Mouse (Mus musculus): ENCODE results near the gene 9130019O22Rik. TPM values are rescaled to one million over a fixed set of nuclear protein-coding genes. Genes with fewer than 3 reads are reported as not detected.
"Not testable (repeated sequence)": the region's sequence is repeated elsewhere in the genome, so short reads cannot be mapped to it uniquely, and the experiment has no call there.

9130019O22Rik gene
- polyA plus RNA-seq, 1 experiment from 2014 or later = 5.3 TPM

DNA sequence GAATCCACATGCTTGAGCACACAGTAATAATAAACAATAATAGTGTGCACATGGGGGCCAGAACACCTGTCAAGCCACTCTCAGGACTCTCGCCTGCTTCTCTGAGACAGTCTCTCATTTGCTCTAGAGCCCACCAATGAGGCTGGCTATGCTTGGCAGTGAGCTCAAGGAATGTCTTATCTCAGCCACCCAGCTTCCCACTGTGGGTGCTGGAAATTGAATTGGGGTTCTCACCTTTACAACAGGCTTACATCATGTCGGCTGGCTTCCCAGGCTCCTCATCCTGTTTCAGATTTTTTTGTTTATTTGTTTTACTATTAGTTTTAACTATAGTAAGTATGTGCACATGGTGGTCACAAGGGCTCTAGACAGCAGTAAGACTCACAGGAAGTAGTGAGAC, 15.8 kb downstream of the 9130019O22Rik start:
- H3K27me3 ChIP-seq (replicated peaks) = no peaks in the 10 kb centered on the region
- no peak overlapping the region for H3K27ac ChIP-seq
- no peaks in the 10 kb centered on the region for H3K4me1 ChIP-seq
- no peak overlapping the region for H3K4me3 ChIP-seq
- no peak overlapping the region for H3K9ac ChIP-seq
- WGBS = 90% methylated on average over 2 of the region's 2 CpGs
- H3K9me3 ChIP-seq = no peaks in the 10 kb centered on the region
- H3K4me2 ChIP-seq (replicated peaks) = no peak overlapping the region
- peaks cover 15% of the 10 kb centered on the region for H3K36me3 ChIP-seq
- no peak for ATAC-seq (ENCODE audit: low FRiP score, low read depth)

DNA sequence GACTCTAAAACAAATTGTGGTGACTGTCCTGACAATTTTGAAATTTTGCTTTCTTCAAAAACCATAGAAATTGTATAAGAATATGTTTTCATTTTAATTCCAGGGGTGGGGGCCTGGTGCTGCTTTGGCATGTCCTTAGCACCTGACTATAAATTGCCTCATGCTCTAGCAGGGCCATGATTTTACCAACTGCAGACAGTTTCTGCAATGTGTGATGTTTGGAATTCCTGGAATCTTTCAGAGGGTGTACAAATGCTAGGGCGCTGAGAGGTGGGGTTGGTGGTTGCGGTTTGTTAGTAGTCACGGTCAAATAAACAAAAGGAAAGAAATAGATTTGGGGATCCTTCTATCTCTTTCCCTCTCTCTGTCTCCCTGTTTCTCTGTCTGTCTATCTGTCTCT, 20.7 kb downstream of the 9130019O22Rik start:
- no peaks in the 10 kb centered on the region for H3K9me3 ChIP-seq
- H3K4me1 ChIP-seq = peaks cover 9% of the 10 kb centered on the region; the same call in 1 of the 2 replicates
- H3K4me3 ChIP-seq = no peak overlapping the region
- H3K4me2 ChIP-seq (replicated peaks) = no peak overlapping the region
- H3K27ac ChIP-seq = no peak overlapping the region
- H3K36me3 ChIP-seq = no peaks in the 10 kb centered on the region
- ATAC-seq (ENCODE audit: low FRiP score, low read depth) = no peak
- H3K27me3 ChIP-seq (replicated peaks) = peaks cover 9% of the 10 kb centered on the region
- H3K9ac ChIP-seq = no peak overlapping the region
- WGBS = 96% methylated on average over 3 of the region's 3 CpGs

DNA sequence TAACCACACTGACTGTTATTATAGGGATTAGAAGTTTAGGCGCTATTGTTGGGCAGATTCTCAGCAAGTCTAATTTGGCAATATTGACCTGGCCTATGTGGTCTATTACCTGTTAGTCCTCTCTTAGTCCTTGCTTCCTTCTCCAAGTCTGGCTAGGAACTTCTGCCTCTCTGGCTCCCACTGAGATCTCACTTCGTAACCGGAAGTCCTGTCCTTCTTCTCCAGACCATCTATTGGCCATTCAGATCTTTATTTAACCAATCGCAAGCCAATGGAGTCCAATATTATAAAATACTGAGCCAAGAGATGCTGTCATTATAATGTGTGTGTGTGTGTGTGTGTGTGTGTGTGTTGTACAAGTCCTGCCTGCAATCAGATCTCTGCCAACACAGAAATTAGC, 22.8 kb downstream of the 9130019O22Rik start:
- no peaks in the 10 kb centered on the region for H3K36me3 ChIP-seq
- peak overlapping the region; percentile 33; the same call in 1 of the 2 replicates for H3K4me3 ChIP-seq
- no peak overlapping the region for H3K27ac ChIP-seq
- ATAC-seq (ENCODE audit: low FRiP score, low read depth) = no peak
- peak overlapping the region; percentile 58; the same call in 1 of the 2 replicates for H3K9ac ChIP-seq
- 61% methylated on average over 4 of the region's 4 CpGs for WGBS
- no peaks in the 10 kb centered on the region for H3K9me3 ChIP-seq
- H3K27me3 ChIP-seq (replicated peaks) = peaks cover 12% of the 10 kb centered on the region
- H3K4me1 ChIP-seq = peaks cover 9% of the 10 kb centered on the region; the same call in 1 of the 2 replicates
- H3K4me2 ChIP-seq (replicated peaks) = peak overlapping the region; percentile 75

DNA sequence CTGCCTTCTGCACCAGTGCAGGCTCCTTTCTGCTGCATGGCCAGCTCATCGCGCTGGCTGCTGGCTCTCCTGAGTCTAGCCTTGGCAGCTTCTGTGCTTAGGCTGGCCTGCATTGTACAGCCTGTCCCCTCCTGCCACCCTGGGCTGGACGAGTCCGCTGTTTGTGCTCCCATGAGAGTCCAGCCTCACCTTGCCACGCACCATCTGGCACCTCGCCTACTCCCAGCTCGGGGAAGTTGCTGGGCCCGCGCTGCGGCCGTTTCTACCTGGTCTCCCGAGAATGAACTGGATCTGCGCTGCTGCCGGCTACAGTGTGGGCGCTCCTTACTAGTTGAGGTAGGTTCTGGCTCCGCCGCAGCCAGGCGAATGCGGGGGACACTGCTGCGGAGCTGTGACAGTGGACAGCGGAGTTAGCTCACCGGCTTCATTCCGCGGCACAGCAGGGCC, 23.5 kb downstream of the 9130019O22Rik start:
- Histone ChIP-seq H3K27ac (no peak overlapping the region), H3K4me2 (replicated peaks) (peak overlapping the region; percentile 75), H3K4me1 (peaks cover 9% of the 10 kb centered on the region; the same call in 1 of the 2 replicates), H3K9me3 (no peaks in the 10 kb centered on the region), H3K27me3 (replicated peaks) (peaks cover 12% of the 10 kb centered on the region), H3K4me3 (peak overlapping the region; percentile 33), H3K36me3 (no peaks in the 10 kb centered on the region), H3K9ac (peak overlapping the region; percentile 58)
- WGBS = 2% methylated on average over 24 of the region's 24 CpGs
- 0 out of 2 replicates have a peak, but pooled peaks have one; percentile 25 for ATAC-seq (ENCODE audit: low FRiP score, low read depth)

DNA sequence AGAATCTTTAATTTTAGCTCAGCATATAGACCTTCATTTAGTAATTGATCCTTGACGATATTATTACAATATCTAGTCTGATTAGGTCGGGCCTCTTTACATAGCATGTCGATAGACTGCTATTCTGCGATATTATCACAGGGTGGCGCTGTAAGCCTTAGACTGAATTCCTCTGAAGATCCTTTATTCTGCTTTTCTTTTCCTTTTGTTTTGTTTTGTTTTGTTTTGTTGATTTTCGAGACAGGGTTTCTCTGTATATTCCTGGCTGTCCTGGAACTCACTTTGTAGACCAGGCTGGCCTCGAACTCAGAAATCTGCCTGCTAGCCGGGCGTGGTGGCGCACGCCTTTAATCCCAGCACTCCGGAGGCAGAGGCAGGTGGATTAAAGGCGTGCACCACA, 24.5 kb downstream of the 9130019O22Rik start:
- not testable (repeated sequence) for ATAC-seq (ENCODE audit: low FRiP score, low read depth); H3K9me3 ChIP-seq; H3K4me3 ChIP-seq; H3K36me3 ChIP-seq; H3K4me1 ChIP-seq; H3K27ac ChIP-seq; H3K9ac ChIP-seq
- Histone ChIP-seq H3K4me2 (replicated peaks) (peak overlapping the region; percentile 38), H3K27me3 (replicated peaks) (peaks cover 12% of the 10 kb centered on the region)
- WGBS = 24% methylated on average over 13 of the region's 13 CpGs

DNA sequence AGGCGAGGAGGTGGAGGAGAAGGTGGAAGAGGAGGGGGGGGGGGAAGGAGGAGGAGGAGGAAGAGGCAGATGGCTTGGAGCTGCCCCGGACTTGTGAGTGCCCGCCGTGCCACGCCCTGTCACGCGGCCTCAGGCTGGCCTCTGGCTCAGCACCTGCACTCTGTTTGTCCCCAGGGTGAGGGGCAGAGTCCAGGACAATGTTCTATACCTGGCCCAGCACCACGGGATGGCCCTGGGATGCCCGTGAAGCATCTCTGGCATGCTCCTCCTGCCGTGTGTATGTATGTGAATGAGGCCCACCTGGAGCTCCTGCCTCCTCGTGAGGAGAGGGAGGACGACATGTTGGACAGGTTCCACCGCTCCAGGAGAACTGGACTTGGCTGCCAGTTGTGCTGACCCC, 25.5 kb downstream of the 9130019O22Rik start:
- peaks cover 12% of the 10 kb centered on the region for H3K27me3 ChIP-seq (replicated peaks)
- no peak overlapping the region for H3K27ac ChIP-seq
- no peak overlapping the region for H3K4me2 ChIP-seq (replicated peaks)
- H3K4me1 ChIP-seq = peaks cover 9% of the 10 kb centered on the region; the same call in 1 of the 2 replicates
- no peaks in the 10 kb centered on the region for H3K36me3 ChIP-seq
- 54% methylated on average over 13 of the region's 13 CpGs for WGBS
- H3K9ac ChIP-seq = no peak overlapping the region
- no peak for ATAC-seq (ENCODE audit: low FRiP score, low read depth)
- no peaks in the 10 kb centered on the region for H3K9me3 ChIP-seq
- H3K4me3 ChIP-seq = no peak overlapping the region

DNA sequence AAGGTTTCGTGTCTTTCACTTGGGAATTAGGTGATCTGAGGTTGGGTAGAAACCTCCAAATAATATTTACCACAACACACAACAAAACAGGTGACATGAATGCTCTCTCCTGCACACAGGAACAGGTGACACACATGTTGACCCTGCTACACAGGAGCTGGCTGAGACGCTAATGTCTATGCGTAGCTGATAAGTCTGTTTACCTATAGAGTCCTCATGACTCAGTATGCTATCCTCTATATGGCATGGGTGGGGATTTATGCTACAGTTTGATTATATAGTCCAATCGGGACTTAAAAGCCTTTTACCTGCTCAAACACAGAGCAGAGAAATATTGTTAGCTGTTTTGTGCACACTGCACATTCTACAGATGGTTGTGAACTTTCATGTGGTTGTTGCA, 26.7 kb downstream of the 9130019O22Rik start:
- Histone ChIP-seq H3K9ac (no peak overlapping the region), H3K4me2 (replicated peaks) (no peak overlapping the region), H3K27me3 (replicated peaks) (peaks cover 12% of the 10 kb centered on the region), H3K27ac (no peak overlapping the region), H3K4me1 (peaks cover 9% of the 10 kb centered on the region; the same call in 1 of the 2 replicates), H3K9me3 (no peaks in the 10 kb centered on the region), H3K4me3 (no peak overlapping the region), H3K36me3 (no peaks in the 10 kb centered on the region)
- WGBS = 87% methylated on average over 4 of the region's 4 CpGs
- no peak for ATAC-seq (ENCODE audit: low FRiP score, low read depth)

DNA sequence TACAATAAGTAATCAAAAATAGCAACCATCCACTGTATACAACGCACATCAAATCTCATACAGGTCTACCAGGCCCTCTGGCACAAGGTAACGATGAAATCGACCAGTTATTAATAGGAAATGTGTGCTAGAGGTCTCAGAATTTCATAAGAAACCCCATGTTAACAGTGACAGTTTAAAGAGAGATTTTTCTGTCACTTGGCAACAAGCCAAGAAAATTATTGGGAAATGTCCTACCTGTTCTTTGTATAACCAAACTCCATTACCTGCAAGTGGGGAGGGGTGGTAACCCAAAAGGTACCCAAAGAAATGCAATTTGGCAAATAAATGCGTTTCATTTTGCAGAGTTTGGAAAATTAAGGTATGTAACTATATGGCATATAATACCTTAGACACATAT, 28.5 kb downstream of the 9130019O22Rik start:
- H3K4me2 ChIP-seq (replicated peaks) = no peak overlapping the region
- H3K9ac ChIP-seq = no peak overlapping the region
- peaks cover 7% of the 10 kb centered on the region for H3K27me3 ChIP-seq (replicated peaks)
- peaks cover 2% of the 10 kb centered on the region; the same call in 1 of the 2 replicates for H3K4me1 ChIP-seq
- 75% methylated on average over 4 of the region's 4 CpGs for WGBS
- no peaks in the 10 kb centered on the region for H3K9me3 ChIP-seq
- no peaks in the 10 kb centered on the region for H3K36me3 ChIP-seq
- no peak for ATAC-seq (ENCODE audit: low FRiP score, low read depth)
- no peak overlapping the region for H3K27ac ChIP-seq
- H3K4me3 ChIP-seq = no peak overlapping the region

DNA sequence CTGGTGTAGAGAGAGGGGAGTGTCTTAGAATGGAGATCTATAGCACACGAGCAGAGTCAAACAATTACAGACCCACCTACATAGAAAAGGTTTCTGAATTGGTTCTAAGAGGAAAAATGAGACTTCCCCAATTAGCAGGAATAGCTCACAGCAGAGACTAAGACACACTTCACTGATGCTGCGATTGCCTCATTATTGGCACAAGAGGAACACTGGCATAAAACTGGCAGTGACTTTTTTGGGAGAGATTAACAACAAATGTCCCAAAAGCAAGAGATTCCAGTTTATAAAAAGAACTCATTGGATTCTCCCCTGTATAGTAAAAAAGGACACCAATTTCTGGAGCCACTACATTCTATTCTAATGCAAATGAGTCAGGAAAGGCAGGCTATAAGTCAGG, 29.1 kb downstream of the 9130019O22Rik start:
- Histone ChIP-seq H3K27ac (no peak overlapping the region), H3K36me3 (no peaks in the 10 kb centered on the region), H3K9me3 (no peaks in the 10 kb centered on the region), H3K4me2 (replicated peaks) (no peak overlapping the region), H3K4me3 (no peak overlapping the region), H3K9ac (no peak overlapping the region), H3K4me1 (no peaks in the 10 kb centered on the region), H3K27me3 (replicated peaks) (peaks cover 7% of the 10 kb centered on the region)
- ATAC-seq (ENCODE audit: low FRiP score, low read depth) = no peak
- WGBS = 79% methylated on average over 2 of the region's 2 CpGs

DNA sequence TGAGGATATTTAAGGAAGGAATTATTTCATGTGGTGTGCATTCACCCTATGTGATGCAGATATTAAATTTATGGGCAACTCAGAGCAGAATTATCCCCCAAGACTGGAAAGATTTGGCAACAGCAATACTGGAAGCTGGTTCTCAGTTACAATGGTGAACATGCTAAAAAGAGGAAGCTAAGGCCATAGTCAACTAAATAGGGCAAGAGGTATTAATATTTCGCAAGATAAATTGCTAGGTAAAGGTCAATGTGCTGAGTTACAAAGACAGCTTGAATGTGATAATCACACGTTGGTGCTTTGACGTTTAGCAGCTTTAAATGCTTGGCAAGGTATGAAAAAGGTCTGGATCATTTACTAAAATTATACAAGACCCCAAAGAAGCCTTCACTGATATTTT, 31.2 kb downstream of the 9130019O22Rik start:
- Histone ChIP-seq H3K36me3 (no peaks in the 10 kb centered on the region), H3K4me1 (no peaks in the 10 kb centered on the region), H3K4me2 (replicated peaks) (no peak overlapping the region), H3K27ac (no peak overlapping the region), H3K9me3 (no peaks in the 10 kb centered on the region), H3K9ac (no peak overlapping the region), H3K27me3 (replicated peaks) (0 out of 2 replicates have a peak, but pooled peaks cover 3% of the 10 kb centered on the region), H3K4me3 (no peak overlapping the region)
- ATAC-seq (ENCODE audit: low FRiP score, low read depth) = no peak
- 65% methylated on average over 3 of the region's 3 CpGs for WGBS

DNA sequence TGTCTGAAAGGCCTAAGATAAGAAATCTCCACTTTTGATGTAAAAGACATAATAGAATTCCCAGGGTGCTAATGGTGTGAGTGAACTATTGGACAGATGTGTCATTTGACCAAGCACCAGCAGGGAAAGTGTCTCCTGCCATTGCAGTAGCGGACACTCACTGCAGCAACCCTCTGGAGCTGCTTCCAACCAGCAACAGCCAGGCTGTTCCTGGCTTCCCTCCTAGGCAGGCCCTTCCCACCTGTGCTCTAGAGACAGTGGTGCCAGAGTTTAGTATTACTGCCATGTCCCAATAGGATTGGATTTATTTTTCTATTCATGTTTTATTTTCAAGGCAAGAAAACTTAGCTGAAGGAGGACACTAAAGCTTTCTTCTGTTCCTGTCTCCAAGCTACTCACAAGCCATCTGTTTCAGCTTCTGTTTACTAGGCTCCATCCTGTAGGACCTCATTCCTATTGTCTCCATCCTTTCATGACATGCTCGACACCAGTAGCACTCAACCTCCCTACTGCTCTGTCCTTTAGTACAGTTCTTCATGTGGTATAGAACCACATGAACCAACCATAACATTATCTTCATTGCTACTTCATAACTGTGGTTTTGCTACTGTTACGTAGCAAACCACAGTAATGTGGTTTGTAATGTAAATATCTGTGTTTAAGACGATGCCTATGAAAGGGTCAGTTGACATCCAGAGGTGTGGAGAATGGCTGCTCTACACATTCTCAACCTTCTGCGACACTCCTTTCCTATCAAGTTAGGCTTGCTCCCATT, 35.5 kb downstream of the 9130019O22Rik start:
- H3K4me2 ChIP-seq (replicated peaks) = no peak overlapping the region
- ATAC-seq (ENCODE audit: low FRiP score, low read depth) = no peak
- 91% methylated on average over 5 of the region's 5 CpGs for WGBS

DNA sequence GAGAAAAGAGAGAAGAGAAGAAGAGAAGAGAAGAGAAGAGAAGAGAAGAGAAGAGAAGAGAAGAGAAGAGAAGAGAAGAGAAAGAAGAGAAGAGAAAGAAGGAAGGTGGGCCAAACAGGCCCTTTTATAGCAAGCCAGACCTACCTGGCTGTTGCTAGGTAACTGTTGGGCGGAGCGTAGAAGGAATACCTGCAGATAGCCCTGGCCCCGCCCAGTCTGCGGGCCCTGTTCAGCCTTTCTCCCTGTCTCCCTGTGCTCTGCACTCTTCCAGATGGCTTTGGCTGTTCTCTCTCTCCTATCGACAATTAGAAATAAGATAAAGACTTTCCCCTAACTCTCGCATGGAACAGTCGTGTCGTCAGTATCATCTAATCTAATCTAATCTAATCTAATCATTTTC, 40.3 kb downstream of the 9130019O22Rik start:
- no peaks in the 10 kb centered on the region for H3K9me3 ChIP-seq
- H3K9ac ChIP-seq = peak overlapping the region; percentile 93; the same call in 1 of the 2 replicates
- peaks cover 19% of the 10 kb centered on the region for H3K36me3 ChIP-seq
- H3K4me1 ChIP-seq = peaks cover 16% of the 10 kb centered on the region
- H3K4me3 ChIP-seq = peak overlapping the region; percentile 94
- peak overlapping the region; percentile 81 for H3K4me2 ChIP-seq (replicated peaks)
- 14% methylated on average over 8 of the region's 8 CpGs for WGBS
- H3K27me3 ChIP-seq (replicated peaks) = no peaks in the 10 kb centered on the region
- no peak for ATAC-seq (ENCODE audit: low FRiP score, low read depth)
- H3K27ac ChIP-seq = no peak overlapping the region

More for the DNA sequence above, 35.5 kb downstream of the 9130019O22Rik start:
- Histone ChIP-seq H3K9ac (no peak overlapping the region), H3K9me3 (no peaks in the 10 kb centered on the region), H3K36me3 (no peaks in the 10 kb centered on the region), H3K4me1 (peaks cover 5% of the 10 kb centered on the region; the same call in 1 of the 2 replicates), H3K27ac (no peak overlapping the region), H3K27me3 (replicated peaks) (no peaks in the 10 kb centered on the region), H3K4me3 (no peak overlapping the region)
